Mouse (Mus musculus) lung, embryonic 14.5 days (tissue): Measurements from ENCODE around the gene Chrd. TPM values are rescaled to one million over a fixed set of nuclear protein-coding genes. Genes with fewer than 3 reads are reported as not detected.

Experiments
- ATAC-seq: fragments of 200-750 bp; cut with Nextera tagmentation; 2 replicates; pipeline ENCODE4 v1.8.0; 2017; ENCODE audit warnings: mild to moderate bottlenecking, moderate TSS enrichment, moderate library complexity; ENCODE audit not compliant: insufficient read depth
- DNase-seq: peaks from one replicate; pipeline ENCODE4 v3.0.0-alpha.2; 2015
- H3K27ac ChIP-seq: fragments of 300-500 bp; sonication (generic); 2 replicates; pipeline ENCODE4 v1.5.1; 2014; ENCODE audit warnings: low read depth, mild to moderate bottlenecking, moderate library complexity
- H3K27me3 ChIP-seq: fragments of 300-500 bp; sonication (generic); 2 replicates; pipeline ENCODE4 v1.6.1; 2014; ENCODE audit warnings: low read length, control low read depth; ENCODE audit not compliant: insufficient read depth
- H3K36me3 ChIP-seq: fragments of 300-500 bp; sonication (generic); 2 replicates; pipeline ENCODE4 v1.6.1; 2014; ENCODE audit warnings: control low read depth; ENCODE audit not compliant: insufficient read depth
- H3K4me1 ChIP-seq: fragments of 300-500 bp; sonication (generic); 2 replicates; pipeline ENCODE4 v1.6.1; 2014; ENCODE audit warnings: antibody characterized with exemption, control low read depth; ENCODE audit not compliant: insufficient read depth
- H3K4me2 ChIP-seq: fragments of 300-500 bp; sonication (generic); 2 replicates; pipeline ENCODE4 v1.6.1; 2014; ENCODE audit warnings: mild to moderate bottlenecking
- H3K4me3 ChIP-seq: fragments of 300-500 bp; sonication (generic); 2 replicates; pipeline ENCODE4 v1.5.1; 2014; ENCODE audit warnings: low read depth, low read length
- H3K9ac ChIP-seq: fragments of 300-500 bp; sonication (generic); 2 replicates; pipeline ENCODE4 v1.6.1; 2014
- H3K9me3 ChIP-seq: fragments of 300-500 bp; sonication (generic); 2 replicates; pipeline ENCODE4 v1.6.1; 2016; ENCODE audit warnings: low read depth, low read length, control low read depth
- CTCF ChIP-seq: IDR thresholded peaks from 2 replicates; pipeline ENCODE4 v1.5.1; 2016; ENCODE audit warnings: antibody characterized with exemption, low read depth
- WGBS: fragments of 180-500 bp; shearing (Covaris S2); extraction: QIAGEN DNeasy Blood & Tissue Kit; methylation state at CpG from one replicate; pipeline ENCODE4 v1.1.7; 2014; 5-methylcytosine and 5-hydroxymethylcytosine counted together
- polyA plus RNA-seq: library from polyadenylated mRNA; unstranded; fragments of >200 nt; fragmentation: Nextera tagmentation; extraction: Ambion mirVana; gene quantifications from 2 replicates; pipeline ENCODE4 v1.2.1, GENCODE M21; 2014

Chrd gene
- polyA plus RNA-seq, 1 experiment from 2014 or later = 4.8 TPM

GRCm38 (mm10) chr16:20783891-20784290, 51.0 kb downstream of the Chrd start:
- ATAC-seq (no peak), DNase-seq (peak; percentile 47)
- WGBS = 74% methylated on average over 2 of the region's 2 CpGs
- Histone ChIP-seq H3K9ac (no peak overlapping the region), H3K27ac (no peak overlapping the region), H3K27me3 (no peaks in the 10 kb centered on the region), H3K9me3 (no peaks in the 10 kb centered on the region), H3K4me1 (no peaks in the 10 kb centered on the region), H3K4me3 (no peak overlapping the region), H3K4me2 (no peak overlapping the region), H3K36me3 (no peaks in the 10 kb centered on the region)
- no peak for TF ChIP-seq CTCF

GRCm38 (mm10) chr16:20784754-20785153, 51.8 kb downstream of the Chrd start:
- no peak overlapping the region for H3K9ac ChIP-seq
- no peaks in the 10 kb centered on the region for H3K36me3 ChIP-seq
- H3K9me3 ChIP-seq = no peaks in the 10 kb centered on the region
- ATAC-seq = no peak
- H3K27ac ChIP-seq = no peak overlapping the region
- H3K27me3 ChIP-seq = no peaks in the 10 kb centered on the region
- TF ChIP-seq CTCF = no peak
- no peaks in the 10 kb centered on the region for H3K4me1 ChIP-seq
- no peak overlapping the region for H3K4me3 ChIP-seq
- DNase-seq = no peak
- H3K4me2 ChIP-seq = no peak overlapping the region

- Histone ChIP-seq H3K36me3 (no peaks in the 10 kb centered on the region), H3K27me3 (no peaks in the 10 kb centered on the region), H3K4me1 (no peaks in the 10 kb centered on the region), H3K4me3 (no peak overlapping the region), H3K27ac (no peak overlapping the region), H3K9ac (no peak overlapping the region), H3K9me3 (no peaks in the 10 kb centered on the region), H3K4me2 (no peak overlapping the region)
- DNase-seq (peak; percentile 54), ATAC-seq (no peak)
- WGBS = 70% methylated on average over 6 of the region's 6 CpGs
- no peak for TF ChIP-seq CTCF
Measured at GRCm38 (mm10) chr16:20786556-20786955, 53.6 kb downstream of the Chrd start.

GRCm38 (mm10) chr16:20791803-20792202, 58.9 kb downstream of the Chrd start:
- Histone ChIP-seq H3K9me3 (no peaks in the 10 kb centered on the region), H3K4me1 (no peaks in the 10 kb centered on the region), H3K9ac (no peak overlapping the region), H3K4me3 (no peak overlapping the region), H3K27me3 (no peaks in the 10 kb centered on the region), H3K4me2 (no peak overlapping the region), H3K36me3 (no peaks in the 10 kb centered on the region), H3K27ac (no peak overlapping the region)
- WGBS = 62% methylated on average over 6 of the region's 6 CpGs
- ATAC-seq (no peak), DNase-seq (no peak)
- TF ChIP-seq CTCF = no peak

Other genes starting within 250 kb of the Chrd start
- gene Eif2b5, start 234.3 kb upstream of the Chrd start, polyA plus RNA-seq = 111 and 112 TPM in 2 replicates
- 24.6 and 25.2 TPM in 2 replicates for gene Dvl3, start 216.1 kb upstream of the Chrd start, polyA plus RNA-seq
- 641 and 646 TPM in 2 replicates for gene Ap2m1, start 197.6 kb upstream of the Chrd start, polyA plus RNA-seq
- 51.1 and 53.9 TPM in 2 replicates for gene Abcf3, start 184.6 kb upstream of the Chrd start, polyA plus RNA-seq
- 0.53 and 0.89 TPM in 2 replicates for gene Vwa5b2, start 143.7 kb upstream of the Chrd start, polyA plus RNA-seq
- gene Eef1akmt4, start 121.5 kb upstream of the Chrd start, polyA plus RNA-seq = 31.5 and 34.6 TPM in 2 replicates
- not detected in 2 replicates for gene Gm49333, start 121.5 kb upstream of the Chrd start, polyA plus RNA-seq
- 44.1 and 48.9 TPM in 2 replicates for gene Alg3, start 121.4 kb upstream of the Chrd start, polyA plus RNA-seq
- 0.72 and 1.3 TPM in 2 replicates for gene Camk2n2, start 111.8 kb upstream of the Chrd start, polyA plus RNA-seq
- gene Ece2, start 103.3 kb upstream of the Chrd start, polyA plus RNA-seq = 2.8 and 2.9 TPM in 2 replicates
- 345 and 352 TPM in 2 replicates for gene Psmd2, start 81.5 kb upstream of the Chrd start, polyA plus RNA-seq
- gene Eif4g1, start 64.8 kb upstream of the Chrd start, polyA plus RNA-seq = 176 and 191 TPM in 2 replicates
- 3.4 TPM in 2 replicates for gene Fam131a, start 39.9 kb upstream of the Chrd start, polyA plus RNA-seq
- 101 and 114 TPM in 2 replicates for gene Polr2h, start 15.5 kb upstream of the Chrd start, polyA plus RNA-seq
- gene Clcn2, start 15.4 kb upstream of the Chrd start, polyA plus RNA-seq = 7.5 and 10.1 TPM in 2 replicates
- 0.76 and 1.1 TPM in 2 replicates for gene Thpo, start 1.4 kb downstream of the Chrd start, polyA plus RNA-seq